Mouse (Mus musculus): ENCODE data around the gene Chit1.

- TF ChIP-seq FLI1 (IDR thresholded peaks at IDR 0.05; ENCODE audit: low read length) (no peak), GATA1 (IDR thresholded peaks at IDR 0.05; ENCODE audit: borderline replicate concordance, low read length) (no peak)
Measured at GRCm38 (mm10) chr1:134067143-134067619, 43.9 kb upstream of the Chit1 start.
